Mouse (Mus musculus) liver, adult 2 months (tissue): ENCODE data around the gene Atp5c1. TPM values are rescaled to one million over a fixed set of nuclear protein-coding genes. Genes with fewer than 3 reads are reported as not detected.

Experiments
- DNase-seq: peaks from one replicate; pipeline ENCODE4 v3.0.0-alpha.2; 2011; ENCODE audit warnings: low read depth, low spot score; ENCODE audit errors: extremely low read depth
- H3K27ac ChIP-seq: fragments of 200-500 bp; replicated peaks from 2 replicates; pipeline ENCODE4 v1.5.1; 2012; ENCODE audit warnings: low read depth, mild to moderate bottlenecking, control low read depth, inconsistent platforms, low read length; ENCODE audit not compliant: insufficient read depth
- H3K27me3 ChIP-seq: fragments of 200-500 bp; 2 replicates; pipeline ENCODE4 v1.6.1; 2012; ENCODE audit warnings: mild to moderate bottlenecking, moderate library complexity, low read length, inconsistent platforms; ENCODE audit not compliant: control insufficient read depth, insufficient read depth
- H3K36me3 ChIP-seq: fragments of 200-500 bp; 2 replicates; pipeline ENCODE4 v1.6.1; 2012; ENCODE audit warnings: low read length, inconsistent platforms; ENCODE audit not compliant: control insufficient read depth, insufficient read depth
- H3K4me1 ChIP-seq: fragments of 200-500 bp; 2 replicates; pipeline ENCODE4 v1.6.1; 2011; ENCODE audit warnings: low read length; ENCODE audit not compliant: control insufficient read depth, insufficient read depth
- H3K4me3 ChIP-seq: fragments of 200-500 bp; 2 replicates; pipeline ENCODE4 v1.5.1; 2011; ENCODE audit warnings: low read depth, mild to moderate bottlenecking, control low read depth, low read length, moderate library complexity; ENCODE audit not compliant: insufficient read depth
- H3K79me2 ChIP-seq: fragments of 200-500 bp; 2 replicates; pipeline ENCODE4 v1.6.1; 2012; ENCODE audit warnings: inconsistent platforms, mild to moderate bottlenecking, low read length, moderate library complexity; ENCODE audit not compliant: control insufficient read depth, insufficient read depth
- H3K9ac ChIP-seq: fragments of 200-500 bp; 2 replicates; pipeline ENCODE4 v1.6.1; 2012; ENCODE audit warnings: low read depth, mild to moderate bottlenecking, control low read depth, inconsistent platforms, low read length
- CTCF ChIP-seq: fragments of 200-500 bp; IDR thresholded peaks from 2 replicates; pipeline ENCODE4 v1.5.1; 2011; ENCODE audit warnings: low read depth, low read length, control low read depth
- POLR2A ChIP-seq: fragments of 200-500 bp; IDR thresholded peaks from 2 replicates; pipeline ENCODE4 v1.6.1; 2011; ENCODE audit warnings: low read length, control low read depth; ENCODE audit not compliant: insufficient read depth; ENCODE audit errors: extremely low read depth
- WGBS: fragments of 180-500 bp; shearing (Covaris S2); methylation state at CpG from one replicate; pipeline ENCODE4 v1.1.7; 2018; 5-methylcytosine and 5-hydroxymethylcytosine counted together
- polyA plus RNA-seq: library from polyadenylated mRNA; depleted of rRNA; stranded (reverse); fragments of >200 nt; gene quantifications from 2 replicates; pipeline ENCODE4 v1.2.3, GENCODE M21; 2012
- total RNA-seq: library from RNA; depleted of rRNA; stranded (reverse); fragments of >200 nt; gene quantifications from 2 replicates; pipeline ENCODE4 v1.2.3, GENCODE M21; 2014

The Atp5c1 gene
- total and polyA plus RNA-seq, 2 experiments, result 314 to 559 TPM

DNA sequence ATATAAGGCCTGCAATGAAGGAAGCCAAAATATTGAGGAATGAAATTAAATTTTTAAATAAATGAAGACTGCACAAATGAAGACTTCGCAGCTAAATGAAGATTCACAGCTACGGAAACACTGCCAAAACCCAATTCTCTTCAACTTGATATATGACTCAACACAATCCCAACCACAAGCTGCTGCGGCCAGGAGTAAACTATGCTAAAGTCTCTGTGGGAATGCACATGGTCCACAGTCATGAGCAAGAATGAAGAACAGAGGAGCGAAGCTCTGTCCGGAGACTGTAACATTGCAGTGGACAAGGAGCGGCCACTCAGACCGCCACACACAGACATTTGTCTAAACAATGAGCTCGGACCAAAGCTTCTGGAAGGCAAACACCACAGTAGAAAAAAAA, 3.6 kb downstream of the Atp5c1 start:
- Histone ChIP-seq H3K36me3 (no peaks in the 10 kb centered on the region; the same call in 1 of the 2 replicates), H3K9ac (no peak overlapping the region), H3K27ac (no peak overlapping the region), H3K4me1 (peaks cover 28% of the 10 kb centered on the region), H3K79me2 (peaks cover 55% of the 10 kb centered on the region), H3K27me3 (no peaks in the 10 kb centered on the region), H3K4me3 (no peak overlapping the region)
- 70% methylated on average over 8 of the region's 8 CpGs for WGBS
- TF ChIP-seq POLR2A (no peak), CTCF (no peak)
- no peak for DNase-seq

DNA sequence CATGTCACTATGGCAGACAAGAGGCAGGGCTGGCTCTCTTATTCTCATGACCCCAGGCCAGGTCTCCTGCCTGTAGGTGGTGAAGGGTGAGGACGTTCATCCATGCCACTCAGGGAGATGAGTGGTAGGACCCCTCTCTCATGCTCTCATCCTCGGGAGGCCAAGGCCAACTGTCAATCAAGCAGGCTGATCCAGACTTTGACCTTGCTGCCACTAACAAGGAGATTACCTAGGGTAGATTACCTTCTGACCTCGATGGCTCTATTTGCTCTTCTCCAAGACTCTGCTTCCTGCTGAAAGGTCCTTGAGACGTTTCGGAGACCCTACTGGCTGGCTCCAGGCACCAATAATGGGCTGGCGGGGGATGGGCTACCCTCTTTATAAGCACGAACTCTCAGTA, 5.8 kb downstream of the Atp5c1 start:
- H3K27ac ChIP-seq, result no peak overlapping the region
- H3K79me2 ChIP-seq, result peaks cover 47% of the 10 kb centered on the region
- TF ChIP-seq CTCF (no peak), POLR2A (no peak)
- no peaks in the 10 kb centered on the region for H3K27me3 ChIP-seq
- DNase-seq, result no peak
- H3K9ac ChIP-seq, result no peak overlapping the region
- peaks cover 23% of the 10 kb centered on the region for H3K4me1 ChIP-seq
- no peaks in the 10 kb centered on the region; the same call in 1 of the 2 replicates for H3K36me3 ChIP-seq
- WGBS, result 52% methylated on average over 7 of the region's 7 CpGs
- H3K4me3 ChIP-seq, result no peak overlapping the region

DNA sequence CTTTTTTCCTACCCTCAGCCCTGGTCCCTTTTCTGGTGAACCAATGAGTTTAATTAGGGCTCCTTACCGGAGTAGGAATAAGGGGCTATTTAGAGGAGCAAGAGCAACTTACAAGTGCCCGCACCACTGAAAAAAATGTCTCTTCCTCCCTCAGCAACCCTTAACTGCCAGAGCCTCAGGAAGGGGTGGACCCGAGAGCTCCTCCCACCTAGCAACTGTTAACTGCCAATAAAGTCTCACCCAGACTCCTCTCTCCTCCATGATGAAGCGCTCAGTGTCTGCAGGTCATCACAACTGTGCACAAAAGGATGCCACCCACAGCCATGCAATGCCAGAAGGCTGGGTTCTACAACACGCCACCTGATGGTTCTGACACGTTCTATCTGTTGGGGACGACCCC, 8.6 kb downstream of the Atp5c1 start:
- no peak overlapping the region for H3K27ac ChIP-seq
- no peak overlapping the region for H3K4me3 ChIP-seq
- WGBS, result 88% methylated on average over 7 of the region's 7 CpGs
- peaks cover 15% of the 10 kb centered on the region for H3K36me3 ChIP-seq
- H3K4me1 ChIP-seq, result peaks cover 8% of the 10 kb centered on the region
- H3K9ac ChIP-seq, result no peak overlapping the region
- TF ChIP-seq CTCF (no peak), POLR2A (no peak)
- no peak for DNase-seq
- H3K79me2 ChIP-seq, result peaks cover 35% of the 10 kb centered on the region
- no peaks in the 10 kb centered on the region for H3K27me3 ChIP-seq

DNA sequence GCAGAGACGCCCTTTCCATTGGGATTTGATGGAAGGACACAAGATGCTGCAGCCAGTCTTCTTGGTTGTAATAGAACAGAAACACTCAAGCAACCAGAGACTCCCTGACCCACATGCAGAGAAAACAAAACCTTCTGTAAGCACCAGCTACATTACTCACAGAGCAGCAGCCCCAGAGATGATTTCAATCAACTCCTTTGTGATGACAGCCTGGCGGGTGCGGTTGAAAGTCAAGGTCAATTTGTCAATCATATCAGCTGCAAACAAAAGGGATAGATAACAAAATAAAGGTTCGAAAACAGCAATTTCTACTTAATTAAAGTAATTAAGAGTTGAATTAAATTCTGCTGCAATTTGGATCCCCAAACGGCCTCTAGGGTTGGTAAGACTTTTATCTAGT, 21.5 kb downstream of the Atp5c1 start:
- WGBS, result 69% methylated on average over 5 of the region's 5 CpGs
- Histone ChIP-seq H3K4me3 (no peak overlapping the region), H3K27ac (no peak overlapping the region), H3K27me3 (no peaks in the 10 kb centered on the region), H3K9ac (no peak overlapping the region), H3K36me3 (peaks cover 75% of the 10 kb centered on the region), H3K4me1 (no peaks in the 10 kb centered on the region), H3K79me2 (no peaks in the 10 kb centered on the region)
- TF ChIP-seq CTCF (no peak), POLR2A (no peak)
- no peak for DNase-seq

DNA sequence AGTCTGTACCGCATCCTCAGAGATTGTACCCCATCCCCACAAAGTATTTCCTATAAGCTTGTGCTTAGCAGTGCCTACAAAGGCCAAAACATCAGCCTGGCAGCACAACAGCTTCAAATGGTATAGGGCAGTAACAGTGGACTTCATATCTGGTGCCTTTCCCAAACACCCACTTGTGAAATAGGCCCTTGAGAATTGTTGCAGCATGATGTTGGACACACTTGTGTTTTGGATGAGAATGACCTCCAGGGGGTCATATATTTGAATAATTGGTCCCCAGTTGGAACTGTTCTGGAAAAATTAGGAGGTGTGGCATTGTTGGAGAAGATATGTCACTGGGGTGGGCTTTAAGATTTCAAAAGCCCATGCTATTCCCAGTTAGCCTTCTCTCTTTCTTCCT, 28.3 kb downstream of the Atp5c1 start:
- Histone ChIP-seq H3K79me2 (peaks cover 12% of the 10 kb centered on the region; the same call in 1 of the 2 replicates), H3K27ac (no peak overlapping the region), H3K27me3 (no peaks in the 10 kb centered on the region), H3K36me3 (peaks cover 21% of the 10 kb centered on the region; the same call in 1 of the 2 replicates), H3K4me3 (no peak overlapping the region), H3K4me1 (no peaks in the 10 kb centered on the region), H3K9ac (no peak overlapping the region)
- no peak for DNase-seq
- 100% methylated on average over 1 of the region's 1 CpGs for WGBS
- no peak for TF ChIP-seq CTCF
- no peak for TF ChIP-seq POLR2A

DNA sequence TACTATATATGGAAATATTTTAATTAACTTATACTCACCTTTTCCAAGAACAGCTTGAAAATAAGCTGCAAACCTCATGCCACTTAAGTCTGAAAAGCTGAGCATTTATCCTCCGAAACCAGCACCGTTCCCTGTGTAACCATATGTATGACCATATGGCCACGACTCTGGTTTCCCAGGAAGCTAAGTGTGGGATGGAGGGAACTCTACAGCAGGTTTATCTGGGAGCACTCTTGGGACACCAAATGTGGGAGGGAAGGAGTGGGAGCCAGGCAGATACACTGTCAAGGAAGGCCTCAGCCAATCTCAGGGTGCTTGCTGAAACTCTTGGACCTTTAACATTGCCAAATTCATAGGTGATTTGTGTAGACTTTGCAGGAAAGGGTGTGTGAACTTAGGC, 29.4 kb downstream of the Atp5c1 start:
- Histone ChIP-seq H3K27me3 (no peaks in the 10 kb centered on the region), H3K4me3 (no peak overlapping the region), H3K4me1 (no peaks in the 10 kb centered on the region), H3K36me3 (peaks cover 13% of the 10 kb centered on the region; the same call in 1 of the 2 replicates), H3K27ac (no peak overlapping the region), H3K9ac (no peak overlapping the region), H3K79me2 (peaks cover 12% of the 10 kb centered on the region; the same call in 1 of the 2 replicates)
- no peak for DNase-seq
- TF ChIP-seq CTCF (no peak), POLR2A (no peak)
- 94% methylated on average over 3 of the region's 3 CpGs for WGBS
